Mouse (Mus musculus) left cerebral cortex, postnatal 4 days (tissue): ENCODE measurements around the gene Foxo1. TPM values are rescaled to one million over a fixed set of nuclear protein-coding genes. Genes with fewer than 3 reads are reported as not detected.
A peak's percentile ranks its signal among the peaks of the same experiment; 100 is the strongest.

ENCODE experiments used
- DNase-seq: peaks from one replicate; pipeline ENCODE4 v3.0.0-alpha.2; 2022
- intact Hi-C: fragments of 180-260 bp; cut with DNase I; formaldehyde crosslinking; loops from one replicate; pipeline ENCODE4 v1.15.1; 2025
- total RNA-seq, 2 experiments: library from RNA; stranded (reverse); gene quantifications; 2 replicates each; pipeline ENCODE4 v1.2.3; 2021

Foxo1 gene
- total RNA-seq, 2 experiments from 2014 or later: 14.6 to 15.1 TPM

GRCm38 (mm10) chr3:52266606-52267160, 1.5 kb upstream of the Foxo1 start:
- intact Hi-C loops: loop anchor here (10.0 kb wide), 2 partner anchors 348 to 578 kb away; no protein-coding TSS in a partner anchor

GRCm38 (mm10) chr3:52267293-52267651, 864 bp upstream of the Foxo1 start:
- intact Hi-C loops: loop anchor here (10.0 kb wide), 2 partner anchors 348 to 578 kb away; no protein-coding TSS in a partner anchor
- no peak for DNase-seq

More at GRCm38 (mm10) chr3:52266606-52267160, 1.5 kb upstream of the Foxo1 start:
- no peak for DNase-seq

- intact Hi-C loops: loop anchor here (10.0 kb wide), 2 partner anchors 346 to 576 kb away; no protein-coding TSS in a partner anchor
- DNase-seq: no peak
Observed at GRCm38 (mm10) chr3:52268487-52268736, 276 bp downstream of the Foxo1 start.

GRCm38 (mm10) chr3:52268737-52269513, 789 bp downstream of the Foxo1 start:
- intact Hi-C loops: loop anchor here (10.0 kb wide), 2 partner anchors 346 to 576 kb away; no protein-coding TSS in a partner anchor
- DNase-seq: peak; percentile 49

GRCm38 (mm10) chr3:52269514-52270351, 1.6 kb downstream of the Foxo1 start:
- peak; percentile 24 for DNase-seq

GRCm38 (mm10) chr3:52270511-52270910, 2.4 kb downstream of the Foxo1 start:
- DNase-seq: no peak
- intact Hi-C loops: loop anchor here (10.0 kb wide), 1 partner anchor 134 kb away; no protein-coding TSS in a partner anchor

More at GRCm38 (mm10) chr3:52269514-52270351, 1.6 kb downstream of the Foxo1 start:
- intact Hi-C loops: loop anchor here (10.0 kb wide), 3 partner anchors 135 to 575 kb away; no protein-coding TSS in a partner anchor

- intact Hi-C loops: loop anchor here (10.0 kb wide), 1 partner anchor 133 kb away; no protein-coding TSS in a partner anchor
Observed at GRCm38 (mm10) chr3:52271376-52271775, 3.2 kb downstream of the Foxo1 start.

GRCm38 (mm10) chr3:52272376-52272865, 4.3 kb downstream of the Foxo1 start:
- intact Hi-C loops: loop anchor here (10.0 kb wide), 1 partner anchor 132 kb away; no protein-coding TSS in a partner anchor
- DNase-seq: no peak

More at GRCm38 (mm10) chr3:52271376-52271775, 3.2 kb downstream of the Foxo1 start:
- no peak for DNase-seq

GRCm38 (mm10) chr3:52274475-52274874, 6.3 kb downstream of the Foxo1 start:
- intact Hi-C loops: loop anchor here (10.0 kb wide), 1 partner anchor 130 kb away; no protein-coding TSS in a partner anchor
- no peak for DNase-seq

GRCm38 (mm10) chr3:52275037-52275555, 7.0 kb downstream of the Foxo1 start:
- intact Hi-C loops: loop anchor here (10.0 kb wide), 1 partner anchor 130 kb away; no protein-coding TSS in a partner anchor
- no peak for DNase-seq

- DNase-seq: no peak
- intact Hi-C loops: no loop called here
Observed at GRCm38 (mm10) chr3:52280681-52281080, 12.5 kb downstream of the Foxo1 start.

GRCm38 (mm10) chr3:52281882-52282281, 13.7 kb downstream of the Foxo1 start:
- intact Hi-C loops: no loop called here
- DNase-seq: no peak

- no peak for DNase-seq
- intact Hi-C loops: no loop called here
Observed at GRCm38 (mm10) chr3:52282369-52282768, 14.2 kb downstream of the Foxo1 start.

- DNase-seq: no peak
- intact Hi-C loops: no loop called here
Observed at GRCm38 (mm10) chr3:52283521-52283920, 15.4 kb downstream of the Foxo1 start.

GRCm38 (mm10) chr3:52290811-52291210, 22.7 kb downstream of the Foxo1 start:
- DNase-seq: no peak
- intact Hi-C loops: no loop called here

GRCm38 (mm10) chr3:52292498-52292897, 24.4 kb downstream of the Foxo1 start:
- intact Hi-C loops: no loop called here
- no peak for DNase-seq

- intact Hi-C loops: no loop called here
- no peak for DNase-seq
Observed at GRCm38 (mm10) chr3:52293946-52294345, 25.8 kb downstream of the Foxo1 start.

GRCm38 (mm10) chr3:52295688-52296087, 27.6 kb downstream of the Foxo1 start:
- intact Hi-C loops: no loop called here
- DNase-seq: no peak

- intact Hi-C loops: no loop called here
- no peak for DNase-seq
Observed at GRCm38 (mm10) chr3:52296224-52296760, 28.2 kb downstream of the Foxo1 start.
